Mouse (Mus musculus) cerebellum, adult 2 months (tissue): ENCODE results near the gene Lyz1. TPM values are rescaled to one million over a fixed set of nuclear protein-coding genes. Genes with fewer than 3 reads are reported as not detected.
"Not testable (repeated sequence)": the region's sequence is repeated elsewhere in the genome, so short reads cannot be mapped to it uniquely, and the experiment has no call there.

Experiments used
- DNase-seq, 2 experiments: peaks; one replicate each; pipeline ENCODE4 v3.0.0; 2021
- H3K27ac ChIP-seq: fragments of 200-500 bp; 2 replicates; pipeline ENCODE4 v1.5.1; 2012; ENCODE audit warnings: low read length, control low read depth, inconsistent platforms; ENCODE audit not compliant: insufficient read depth
- H3K27me3 ChIP-seq: fragments of 200-500 bp; 2 replicates; pipeline ENCODE4 v1.6.1; 2012; ENCODE audit warnings: inconsistent platforms, mild to moderate bottlenecking, low read length, moderate library complexity; ENCODE audit not compliant: control insufficient read depth, insufficient read depth
- H3K4me1 ChIP-seq: fragments of 200-500 bp; 2 replicates; pipeline ENCODE4 v1.6.1; 2011; ENCODE audit warnings: low read length; ENCODE audit not compliant: control insufficient read depth, insufficient read depth
- H3K4me3 ChIP-seq: fragments of 200-500 bp; replicated peaks from 2 replicates; pipeline ENCODE3; 2011; ENCODE audit warnings: mild to moderate bottlenecking, low read depth, low read length, control low read depth; ENCODE audit not compliant: insufficient read depth
- CTCF ChIP-seq: fragments of 200-500 bp; IDR thresholded peaks from 2 replicates; pipeline ENCODE4 v1.5.1; 2011; ENCODE audit warnings: low read depth, mild to moderate bottlenecking, control low read depth, low read length, moderate library complexity, borderline replicate concordance; ENCODE audit not compliant: insufficient read depth
- POLR2A ChIP-seq: fragments of 200-500 bp; IDR thresholded peaks from 2 replicates; pipeline ENCODE4 v1.6.1; 2011; ENCODE audit warnings: low read length, control low read depth, borderline replicate concordance; ENCODE audit not compliant: insufficient read depth
- WGBS: fragments of 180-500 bp; shearing (Covaris S2); methylation state at CpG from one replicate; pipeline ENCODE4 v1.1.7; 2018; 5-methylcytosine and 5-hydroxymethylcytosine counted together
- polyA plus RNA-seq: library from polyadenylated mRNA; depleted of rRNA; stranded (reverse); fragments of >200 nt; gene quantifications from 2 replicates; pipeline ENCODE4 v1.2.3, GENCODE M21; 2012

Lyz1 gene
- polyA plus RNA-seq, 1 experiment = 0.13 TPM

DNA sequence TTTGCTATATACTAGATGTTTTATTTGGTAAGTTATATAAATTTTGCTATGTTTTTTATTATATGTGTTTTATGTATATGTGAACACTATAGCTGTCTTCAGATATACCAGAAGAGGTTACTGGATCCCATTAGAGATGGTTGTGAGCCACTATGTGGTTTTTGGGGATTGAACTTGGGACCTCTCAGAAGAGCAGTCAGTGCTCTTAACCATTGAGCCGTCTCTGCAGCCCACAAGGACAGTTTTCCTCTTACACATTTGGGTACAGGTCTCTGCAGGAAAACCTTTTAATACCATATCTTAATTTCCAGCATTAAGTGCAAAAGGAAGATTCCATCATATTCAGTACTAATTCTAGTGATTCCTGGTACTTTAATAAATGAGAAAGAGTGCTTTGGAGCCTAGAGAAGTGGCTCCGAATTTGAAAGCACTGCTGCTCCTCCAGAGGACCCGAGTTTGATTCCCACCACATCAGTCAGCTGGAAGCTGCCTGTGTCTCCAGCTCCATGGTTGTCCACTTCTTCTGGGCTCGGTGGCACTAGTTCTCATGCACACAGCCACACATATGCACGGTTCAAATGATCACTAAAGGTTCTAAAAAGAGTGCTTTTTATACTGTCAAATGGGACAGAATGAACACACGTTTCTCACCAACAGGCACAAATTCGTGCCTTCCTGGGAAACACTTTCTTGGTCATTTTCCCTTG lies 8.6 kb downstream of the Lyz1 start:
- 84% methylated on average over 7 of the region's 7 CpGs for WGBS
- H3K27me3 ChIP-seq = no peaks in the 10 kb centered on the region
- no peak overlapping the region for H3K4me3 ChIP-seq
- no peak overlapping the region for H3K27ac ChIP-seq
- TF ChIP-seq CTCF (no peak), POLR2A (no peak)
- no peak for DNase-seq
- no peaks in the 10 kb centered on the region for H3K4me1 ChIP-seq

DNA sequence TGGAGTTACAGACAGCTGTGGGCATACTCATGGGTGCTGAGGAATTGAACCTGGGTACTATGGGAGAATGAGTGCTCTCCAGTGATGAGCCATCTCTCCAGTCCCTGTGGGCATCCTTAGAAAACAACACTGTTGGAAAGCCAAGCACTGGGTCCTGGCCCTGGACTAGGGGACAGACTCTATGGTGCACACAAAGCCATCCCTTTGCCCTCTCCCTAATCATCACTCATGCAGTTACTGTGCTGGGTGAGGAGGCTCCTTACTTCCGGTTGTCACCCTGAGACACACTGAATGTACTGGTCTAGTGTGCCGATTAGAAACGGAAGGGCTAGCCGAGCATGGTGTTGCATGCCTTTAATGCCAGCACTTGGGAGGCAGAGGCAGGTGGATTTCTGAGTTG lies 9.5 kb downstream of the Lyz1 start:
- 77% methylated on average over 4 of the region's 4 CpGs for WGBS

DNA sequence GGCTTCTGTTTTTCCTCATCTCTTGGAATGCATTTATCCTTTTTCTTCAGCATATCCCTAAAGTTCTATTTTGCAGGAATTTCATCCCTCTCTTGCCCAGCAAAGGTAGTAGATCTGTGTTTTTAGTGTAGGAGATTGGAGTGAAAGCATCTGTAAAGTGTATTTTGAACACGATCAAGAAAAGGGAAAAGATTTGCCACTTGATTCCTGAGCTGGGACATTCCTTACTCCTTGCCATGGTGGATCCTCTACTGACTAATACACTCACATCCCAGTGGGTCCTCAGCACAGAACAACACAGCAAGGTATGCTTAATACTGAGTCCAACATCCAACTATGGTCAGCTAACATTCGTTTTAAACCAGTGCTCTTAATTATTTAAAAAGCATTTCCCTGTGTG lies 10.1 kb downstream of the Lyz1 start:
- DNase-seq = no peak
- Histone ChIP-seq H3K4me3 (no peak overlapping the region), H3K27me3 (no peaks in the 10 kb centered on the region), H3K4me1 (no peaks in the 10 kb centered on the region), H3K27ac (no peak overlapping the region)
- 80% methylated on average over 2 of the region's 2 CpGs for WGBS
- no peak for TF ChIP-seq POLR2A
- no peak for TF ChIP-seq CTCF

More for the DNA sequence above, 9.5 kb downstream of the Lyz1 start:
- not testable (repeated sequence) for H3K4me1 ChIP-seq, H3K4me3 ChIP-seq, H3K27me3 ChIP-seq, DNase-seq, H3K27ac ChIP-seq

DNA sequence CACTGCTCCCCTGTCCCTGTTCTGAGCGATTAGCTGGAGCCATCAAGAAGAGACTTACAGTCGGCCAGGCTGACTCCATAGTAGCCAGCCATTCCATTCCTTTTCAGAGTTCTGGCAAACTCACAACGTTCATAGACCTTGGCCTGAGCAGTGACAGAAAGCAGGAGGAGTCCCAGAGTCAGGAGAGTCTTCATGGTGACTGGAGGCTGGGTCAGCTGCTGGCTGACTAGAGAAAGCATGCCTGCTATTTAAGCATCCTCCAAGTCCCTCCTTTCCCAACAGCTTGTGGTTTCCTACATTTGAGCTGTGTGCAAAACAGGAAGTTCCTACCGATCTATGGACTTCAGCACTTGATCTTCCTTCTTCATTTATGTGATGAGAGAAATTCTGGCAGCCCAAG lies 10.6 kb downstream of the Lyz1 start, which contains the start of gene Lyz2:
Gene Lyz2 (minus strand): TSS at position 273 of the 400 bp plus-strand sequence.
- Histone ChIP-seq H3K27me3 (no peaks in the 10 kb centered on the region), H3K4me3 (no peak within 1 kb of the TSS), H3K4me1 (no peaks in the 10 kb centered on the region), H3K27ac (no peak within 1 kb of the TSS)
- no peak for TF ChIP-seq CTCF
- no peak for TF ChIP-seq POLR2A
- WGBS = 43% methylated on average over 4 of the region's 4 CpGs
- DNase-seq = no peak

DNA sequence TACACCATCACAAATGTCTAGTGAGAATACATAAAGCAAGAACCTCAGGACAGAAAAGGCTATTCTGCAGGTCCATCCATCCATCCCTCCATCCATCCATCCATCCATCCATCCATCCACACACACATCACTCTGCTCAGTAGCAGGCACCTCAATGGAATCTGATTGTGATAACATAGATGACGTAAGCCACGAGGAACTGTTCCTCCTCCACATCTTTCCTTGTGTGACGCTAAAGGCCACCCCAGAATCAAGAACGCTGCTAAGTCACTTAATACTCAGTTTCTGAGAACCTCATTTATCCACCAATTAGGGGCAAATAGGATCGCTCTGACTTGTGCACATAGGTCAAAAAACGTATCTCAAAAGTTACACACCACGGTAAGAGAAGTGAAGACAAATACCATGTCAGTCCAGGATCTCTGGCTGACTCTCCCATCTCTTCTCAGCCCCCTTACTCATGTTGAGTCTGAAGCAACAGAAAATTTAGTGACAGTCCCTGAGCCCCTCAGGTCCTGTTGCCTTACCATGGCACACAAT lies 11.2 kb downstream of the Lyz1 start:
- DNase-seq = no peak
- 92% methylated on average over 7 of the region's 7 CpGs for WGBS
- TF ChIP-seq CTCF = no peak
- TF ChIP-seq POLR2A = no peak
- Histone ChIP-seq H3K27ac (no peak overlapping the region), H3K4me1 (no peaks in the 10 kb centered on the region), H3K4me3 (no peak overlapping the region), H3K27me3 (no peaks in the 10 kb centered on the region)

DNA sequence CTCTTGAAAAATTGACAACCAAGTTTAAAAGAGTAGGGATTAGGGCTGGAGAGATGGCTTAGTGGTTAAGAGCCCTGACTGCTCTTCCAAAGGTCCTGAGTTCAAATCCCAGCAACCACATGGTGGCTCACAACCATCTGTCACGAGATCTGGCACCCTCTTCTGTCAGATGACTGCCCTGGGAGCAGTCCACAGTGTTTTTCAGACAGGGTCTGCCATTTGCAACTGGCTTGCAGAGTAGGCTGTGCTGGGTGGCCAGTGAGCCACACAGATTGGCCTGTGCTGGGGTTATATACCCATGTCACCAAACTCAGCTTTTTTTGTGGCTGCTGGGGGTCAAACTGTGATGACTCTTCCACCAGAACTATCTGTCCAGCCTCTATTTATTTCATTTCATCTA lies 12.7 kb downstream of the Lyz1 start:
- TF ChIP-seq POLR2A (no peak), CTCF (no peak)
- WGBS = 48% methylated on average over 1 of the region's 1 CpGs

DNA sequence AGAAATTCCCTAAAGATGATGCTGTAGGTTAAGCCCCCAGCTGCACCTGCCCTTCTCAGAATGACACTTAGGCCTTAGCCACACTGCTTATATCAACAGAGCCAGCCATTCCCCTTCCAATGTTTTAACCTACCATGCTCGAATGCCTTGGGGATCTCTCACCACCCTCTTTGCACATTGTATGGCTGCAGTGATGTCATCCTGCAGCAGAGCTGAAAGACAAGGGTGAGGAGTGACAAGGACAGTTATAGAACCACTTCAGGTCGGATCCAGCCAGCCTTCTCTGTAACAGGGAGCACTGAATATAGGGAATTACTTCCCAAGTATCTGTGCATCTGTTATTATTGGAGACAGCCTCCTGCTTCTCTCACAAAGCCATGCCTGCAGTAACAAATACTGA lies 14.2 kb downstream of the Lyz1 start:
- not testable (repeated sequence) for H3K27me3 ChIP-seq, H3K27ac ChIP-seq, H3K4me3 ChIP-seq, DNase-seq, H3K4me1 ChIP-seq
- WGBS = 51% methylated on average over 2 of the region's 2 CpGs

More for the DNA sequence above, 12.7 kb downstream of the Lyz1 start:
- H3K27ac ChIP-seq = no peak overlapping the region
- no peak overlapping the region for H3K4me3 ChIP-seq
- H3K4me1 ChIP-seq = no peaks in the 10 kb centered on the region
- no peaks in the 10 kb centered on the region for H3K27me3 ChIP-seq
- no peak for DNase-seq

DNA sequence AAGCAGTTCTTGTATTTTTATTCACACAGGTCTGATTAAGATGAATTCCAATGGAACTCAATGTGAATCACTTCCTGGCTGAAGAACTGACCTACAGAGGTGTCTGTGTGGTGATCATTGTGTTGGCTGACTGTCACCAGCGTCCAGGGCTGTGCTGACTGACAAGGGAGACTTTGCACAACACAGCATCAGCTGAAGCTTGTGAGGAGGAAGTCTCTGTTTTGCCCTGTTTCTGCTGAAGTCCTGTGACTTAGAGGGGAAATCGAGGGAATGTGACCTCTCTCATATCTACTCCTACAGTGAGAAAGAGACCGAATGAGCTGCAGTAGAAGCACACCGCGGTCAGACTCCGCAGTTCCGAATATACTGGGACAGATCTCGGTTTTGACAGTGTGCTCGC lies 14.9 kb downstream of the Lyz1 start:
- not testable (repeated sequence) for DNase-seq, H3K4me1 ChIP-seq, H3K27me3 ChIP-seq, H3K27ac ChIP-seq, H3K4me3 ChIP-seq
- WGBS = 76% methylated on average over 9 of the region's 9 CpGs
